Mouse (Mus musculus) megakaryocyte, embryonic 14.5 days (primary cell): Measurements from ENCODE around the gene Mmel1.

ENCODE experiments used
- FLI1 ChIP-seq: IDR thresholded peaks from 2 replicates; pipeline ENCODE4 v1.6.1; 2012; ENCODE audit warnings: low read length, inconsistent platforms, mixed read lengths
- GATA1 ChIP-seq: IDR thresholded peaks from 3 replicates; pipeline ENCODE4 v1.6.1; 2012; ENCODE audit warnings: mixed read lengths, low read length, inconsistent platforms, borderline replicate concordance

- TF ChIP-seq GATA1 (no peak), FLI1 (no peak)
These were observed 12.9 kb upstream of the Mmel1 start for GRCm38 (mm10) chr4:154856480-154856837.
